Mouse (Mus musculus): ENCODE data around the gene Clybl. TPM values are rescaled to one million over a fixed set of nuclear protein-coding genes. Genes with fewer than 3 reads are reported as not detected.

Gene Clybl
- polyA plus RNA-seq, 1 experiment from 2014 or later: 35.6 TPM

GRCm38 (mm10) chr14:122283959-122284358, 102.5 kb downstream of the Clybl start:
- no peaks in the 10 kb centered on the region for H3K9me3 ChIP-seq (ENCODE audit: low read length)
- WGBS: 94% methylated on average over 5 of the region's 5 CpGs
- H3K27me3 ChIP-seq (ENCODE audit: insufficient read depth, low read length): 0 out of 2 replicates have a peak, but pooled peaks cover 3% of the 10 kb centered on the region
- H3K9ac ChIP-seq (replicated peaks; ENCODE audit: low read length): no peak overlapping the region
- no peak overlapping the region for H3K27ac ChIP-seq (ENCODE audit: low read length)
- no peaks in the 10 kb centered on the region for H3K4me1 ChIP-seq (ENCODE audit: insufficient read depth, low read length)
- no peaks in the 10 kb centered on the region for H3K36me3 ChIP-seq (ENCODE audit: insufficient read depth, low read length)
- ATAC-seq (ENCODE audit: low FRiP score, low TSS enrichment): no peak
- no peak overlapping the region for H3K4me2 ChIP-seq (replicated peaks; ENCODE audit: low read depth, low read length)
- no peak overlapping the region for H3K4me3 ChIP-seq (ENCODE audit: low read length)

- Histone ChIP-seq H3K9ac (replicated peaks; ENCODE audit: low read length) (no peak overlapping the region), H3K4me2 (replicated peaks; ENCODE audit: low read depth, low read length) (no peak overlapping the region), H3K4me3 (ENCODE audit: low read length) (no peak overlapping the region), H3K36me3 (ENCODE audit: insufficient read depth, low read length) (no peaks in the 10 kb centered on the region), H3K27ac (ENCODE audit: low read length) (no peak overlapping the region), H3K9me3 (ENCODE audit: low read length) (no peaks in the 10 kb centered on the region), H3K27me3 (ENCODE audit: insufficient read depth, low read length) (no peaks in the 10 kb centered on the region), H3K4me1 (ENCODE audit: insufficient read depth, low read length) (no peaks in the 10 kb centered on the region)
- ATAC-seq (ENCODE audit: low FRiP score, low TSS enrichment): no peak
- 57% methylated on average over 4 of the region's 4 CpGs for WGBS
Measured at GRCm38 (mm10) chr14:122296399-122296798, 114.9 kb downstream of the Clybl start.

GRCm38 (mm10) chr14:122296864-122297263, 115.4 kb downstream of the Clybl start:
- 43% methylated on average over 2 of the region's 2 CpGs for WGBS
- H3K4me2 ChIP-seq (replicated peaks; ENCODE audit: low read depth, low read length): no peak overlapping the region
- H3K27ac ChIP-seq (ENCODE audit: low read length): no peak overlapping the region
- no peaks in the 10 kb centered on the region for H3K27me3 ChIP-seq (ENCODE audit: insufficient read depth, low read length)
- no peak for ATAC-seq (ENCODE audit: low FRiP score, low TSS enrichment)
- no peak overlapping the region for H3K9ac ChIP-seq (replicated peaks; ENCODE audit: low read length)
- no peaks in the 10 kb centered on the region for H3K4me1 ChIP-seq (ENCODE audit: insufficient read depth, low read length)
- H3K36me3 ChIP-seq (ENCODE audit: insufficient read depth, low read length): no peaks in the 10 kb centered on the region
- H3K4me3 ChIP-seq (ENCODE audit: low read length): no peak overlapping the region
- no peaks in the 10 kb centered on the region for H3K9me3 ChIP-seq (ENCODE audit: low read length)

GRCm38 (mm10) chr14:122297386-122298109, 116.0 kb downstream of the Clybl start:
- no peak for ATAC-seq (ENCODE audit: low FRiP score, low TSS enrichment)
- Histone ChIP-seq H3K9me3 (ENCODE audit: low read length) (no peaks in the 10 kb centered on the region), H3K4me2 (replicated peaks; ENCODE audit: low read depth, low read length) (no peak overlapping the region), H3K9ac (replicated peaks; ENCODE audit: low read length) (no peak overlapping the region), H3K27ac (ENCODE audit: low read length) (no peak overlapping the region), H3K36me3 (ENCODE audit: insufficient read depth, low read length) (no peaks in the 10 kb centered on the region), H3K27me3 (ENCODE audit: insufficient read depth, low read length) (no peaks in the 10 kb centered on the region), H3K4me3 (ENCODE audit: low read length) (no peak overlapping the region), H3K4me1 (ENCODE audit: insufficient read depth, low read length) (no peaks in the 10 kb centered on the region)
- 59% methylated on average over 11 of the region's 11 CpGs for WGBS

- WGBS: 73% methylated on average over 11 of the region's 11 CpGs
- Histone ChIP-seq H3K4me1 (ENCODE audit: insufficient read depth, low read length) (no peaks in the 10 kb centered on the region), H3K36me3 (ENCODE audit: insufficient read depth, low read length) (no peaks in the 10 kb centered on the region), H3K27me3 (ENCODE audit: insufficient read depth, low read length) (no peaks in the 10 kb centered on the region), H3K9me3 (ENCODE audit: low read length) (no peaks in the 10 kb centered on the region), H3K4me2 (replicated peaks; ENCODE audit: low read depth, low read length) (no peak overlapping the region), H3K27ac (ENCODE audit: low read length) (no peak overlapping the region), H3K9ac (replicated peaks; ENCODE audit: low read length) (no peak overlapping the region), H3K4me3 (ENCODE audit: low read length) (no peak overlapping the region)
- no peak for ATAC-seq (ENCODE audit: low FRiP score, low TSS enrichment)
Measured at GRCm38 (mm10) chr14:122300261-122300660, 118.8 kb downstream of the Clybl start.

GRCm38 (mm10) chr14:122303821-122304220, 122.3 kb downstream of the Clybl start:
- Histone ChIP-seq H3K27me3 (ENCODE audit: insufficient read depth, low read length) (no peaks in the 10 kb centered on the region), H3K4me1 (ENCODE audit: insufficient read depth, low read length) (no peaks in the 10 kb centered on the region), H3K4me2 (replicated peaks; ENCODE audit: low read depth, low read length) (no peak overlapping the region), H3K36me3 (ENCODE audit: insufficient read depth, low read length) (no peaks in the 10 kb centered on the region), H3K4me3 (ENCODE audit: low read length) (no peak overlapping the region), H3K9ac (replicated peaks; ENCODE audit: low read length) (no peak overlapping the region), H3K27ac (ENCODE audit: low read length) (no peak overlapping the region), H3K9me3 (ENCODE audit: low read length) (no peaks in the 10 kb centered on the region)
- ATAC-seq (ENCODE audit: low FRiP score, low TSS enrichment): no peak
- WGBS: 46% methylated on average over 1 of the region's 1 CpGs

- Histone ChIP-seq H3K36me3 (ENCODE audit: insufficient read depth, low read length) (no peaks in the 10 kb centered on the region), H3K4me1 (ENCODE audit: insufficient read depth, low read length) (no peaks in the 10 kb centered on the region), H3K4me3 (ENCODE audit: low read length) (no peak overlapping the region), H3K9ac (replicated peaks; ENCODE audit: low read length) (no peak overlapping the region), H3K27me3 (ENCODE audit: insufficient read depth, low read length) (no peaks in the 10 kb centered on the region), H3K27ac (ENCODE audit: low read length) (no peak overlapping the region), H3K9me3 (ENCODE audit: low read length) (no peaks in the 10 kb centered on the region), H3K4me2 (replicated peaks; ENCODE audit: low read depth, low read length) (no peak overlapping the region)
- WGBS: 71% methylated on average over 8 of the region's 8 CpGs
- ATAC-seq (ENCODE audit: low FRiP score, low TSS enrichment): no peak
Measured at GRCm38 (mm10) chr14:122305132-122305531, 123.6 kb downstream of the Clybl start.

GRCm38 (mm10) chr14:122312415-122312814, 130.9 kb downstream of the Clybl start:
- H3K4me1 ChIP-seq (ENCODE audit: insufficient read depth, low read length): no peaks in the 10 kb centered on the region
- no peaks in the 10 kb centered on the region for H3K27me3 ChIP-seq (ENCODE audit: insufficient read depth, low read length)
- WGBS: 94% methylated on average over 6 of the region's 6 CpGs
- H3K27ac ChIP-seq (ENCODE audit: low read length): no peak overlapping the region
- no peak overlapping the region for H3K4me2 ChIP-seq (replicated peaks; ENCODE audit: low read depth, low read length)
- H3K9ac ChIP-seq (replicated peaks; ENCODE audit: low read length): no peak overlapping the region
- peaks cover 6% of the 10 kb centered on the region; the same call in 1 of the 2 replicates for H3K36me3 ChIP-seq (ENCODE audit: insufficient read depth, low read length)
- no peak overlapping the region for H3K4me3 ChIP-seq (ENCODE audit: low read length)
- H3K9me3 ChIP-seq (ENCODE audit: low read length): peaks cover 6% of the 10 kb centered on the region
- ATAC-seq (ENCODE audit: low FRiP score, low TSS enrichment): no peak

GRCm38 (mm10) chr14:122313328-122313727, 131.8 kb downstream of the Clybl start:
- ATAC-seq (ENCODE audit: low FRiP score, low TSS enrichment): no peak
- 90% methylated on average over 4 of the region's 4 CpGs for WGBS

GRCm38 (mm10) chr14:122315743-122316142, 134.2 kb downstream of the Clybl start:
- Histone ChIP-seq H3K27ac (ENCODE audit: low read length) (no peak overlapping the region), H3K9ac (replicated peaks; ENCODE audit: low read length) (no peak overlapping the region), H3K4me2 (replicated peaks; ENCODE audit: low read depth, low read length) (no peak overlapping the region), H3K4me3 (ENCODE audit: low read length) (no peak overlapping the region), H3K9me3 (ENCODE audit: low read length) (peaks cover 6% of the 10 kb centered on the region), H3K4me1 (ENCODE audit: insufficient read depth, low read length) (no peaks in the 10 kb centered on the region), H3K27me3 (ENCODE audit: insufficient read depth, low read length) (no peaks in the 10 kb centered on the region), H3K36me3 (ENCODE audit: insufficient read depth, low read length) (peaks cover 6% of the 10 kb centered on the region; the same call in 1 of the 2 replicates)
- 92% methylated on average over 12 of the region's 12 CpGs for WGBS
- no peak for ATAC-seq (ENCODE audit: low FRiP score, low TSS enrichment)

More at GRCm38 (mm10) chr14:122313328-122313727, 131.8 kb downstream of the Clybl start:
- H3K4me1 ChIP-seq (ENCODE audit: insufficient read depth, low read length): no peaks in the 10 kb centered on the region
- no peak overlapping the region for H3K4me3 ChIP-seq (ENCODE audit: low read length)
- H3K27ac ChIP-seq (ENCODE audit: low read length): no peak overlapping the region
- no peak overlapping the region for H3K9ac ChIP-seq (replicated peaks; ENCODE audit: low read length)
- no peaks in the 10 kb centered on the region for H3K27me3 ChIP-seq (ENCODE audit: insufficient read depth, low read length)
- H3K4me2 ChIP-seq (replicated peaks; ENCODE audit: low read depth, low read length): no peak overlapping the region
- peaks cover 6% of the 10 kb centered on the region; the same call in 1 of the 2 replicates for H3K36me3 ChIP-seq (ENCODE audit: insufficient read depth, low read length)
- peaks cover 6% of the 10 kb centered on the region for H3K9me3 ChIP-seq (ENCODE audit: low read length)
